Mouse (Mus musculus) B cell, adult 2 months (primary cell): ENCODE measurements around the gene Gm13178.

Experiments
- DNase-seq, 2 experiments: peaks; one replicate each; pipeline ENCODE4 v3.0.0; 2022

Gm13178 gene

DNA sequence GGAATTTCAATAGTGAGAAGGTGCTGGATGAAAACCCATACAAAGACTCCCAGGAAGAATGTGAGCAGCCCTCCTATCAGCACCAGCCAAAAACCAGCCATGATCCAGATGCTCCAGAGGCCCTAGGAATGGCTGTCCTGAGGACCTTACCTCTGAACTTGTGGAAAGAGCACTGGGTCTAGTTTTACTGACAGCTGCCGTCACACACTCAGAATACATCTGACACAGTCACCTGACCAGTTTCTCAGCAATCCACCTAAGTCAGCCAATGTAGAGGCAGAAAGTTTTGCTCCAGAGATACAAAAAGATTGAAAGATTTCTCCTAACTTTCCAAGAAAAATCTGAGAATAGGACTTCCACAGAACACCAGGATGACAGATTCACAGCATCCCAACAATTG, at the start of gene Gm13178:
Gene Gm13178 (minus strand): TSS at position 101 of the 400 bp plus-strand sequence.
- no peak for DNase-seq

DNA sequence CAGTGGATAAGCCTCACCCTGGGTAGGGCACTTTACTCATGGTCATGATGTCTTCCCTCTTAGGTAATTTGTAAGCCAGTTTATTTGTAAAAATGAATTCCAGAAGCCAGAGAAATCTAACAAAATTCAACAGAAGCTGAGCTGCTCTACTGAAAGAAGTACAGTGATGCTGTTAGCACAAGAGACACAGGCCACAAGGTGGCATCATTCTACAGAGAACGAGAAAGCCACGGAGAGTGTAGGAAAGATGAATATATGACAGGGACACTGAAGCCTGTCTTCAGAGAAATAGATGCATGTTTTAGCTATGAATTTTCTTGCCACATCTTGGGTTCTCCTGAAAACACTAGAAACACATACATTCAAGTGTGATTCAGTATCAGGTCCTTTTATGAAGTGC, 44.5 kb upstream of the Gm13178 start:
- DNase-seq: no peak

DNA sequence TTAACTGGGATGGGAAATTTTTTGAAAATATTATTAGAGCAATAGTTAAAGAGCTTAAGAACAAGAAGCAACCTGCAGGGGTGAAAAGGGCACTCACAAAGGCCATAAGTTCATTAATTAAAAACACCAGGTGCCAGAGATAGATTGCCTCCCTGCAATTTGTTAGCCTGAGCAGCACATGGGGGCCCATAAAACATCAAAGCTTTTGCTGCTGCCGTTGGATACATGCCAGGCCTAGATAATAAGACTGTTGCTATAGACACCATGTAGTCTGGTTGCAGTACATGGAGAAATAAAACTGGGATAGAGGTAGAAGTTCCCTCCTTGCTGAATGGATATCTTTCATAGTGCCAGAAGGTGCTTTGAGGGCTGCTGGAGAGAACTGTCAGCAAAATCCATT, 27.9 kb upstream of the Gm13178 start:
- no peak for DNase-seq

DNA sequence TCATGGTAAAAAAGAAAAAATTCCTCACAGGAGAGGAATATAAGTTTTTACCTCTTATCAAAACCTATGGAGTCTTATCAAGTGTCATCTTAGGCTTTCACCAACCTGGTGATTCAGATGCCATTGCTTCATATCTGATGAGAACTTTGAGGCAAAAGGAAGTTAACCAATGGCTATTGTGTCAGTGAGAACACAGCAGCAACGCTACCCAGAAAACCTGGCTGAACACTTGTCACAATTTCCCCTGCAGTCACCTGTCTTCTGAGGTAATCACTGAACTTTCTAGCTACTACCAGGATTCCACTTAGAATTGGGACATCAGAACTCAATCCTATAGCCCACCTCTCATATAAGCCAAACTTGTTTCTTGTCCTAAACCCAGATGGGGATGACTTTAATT, 1.5 kb downstream of the Gm13178 start:
- no peak for DNase-seq

DNA sequence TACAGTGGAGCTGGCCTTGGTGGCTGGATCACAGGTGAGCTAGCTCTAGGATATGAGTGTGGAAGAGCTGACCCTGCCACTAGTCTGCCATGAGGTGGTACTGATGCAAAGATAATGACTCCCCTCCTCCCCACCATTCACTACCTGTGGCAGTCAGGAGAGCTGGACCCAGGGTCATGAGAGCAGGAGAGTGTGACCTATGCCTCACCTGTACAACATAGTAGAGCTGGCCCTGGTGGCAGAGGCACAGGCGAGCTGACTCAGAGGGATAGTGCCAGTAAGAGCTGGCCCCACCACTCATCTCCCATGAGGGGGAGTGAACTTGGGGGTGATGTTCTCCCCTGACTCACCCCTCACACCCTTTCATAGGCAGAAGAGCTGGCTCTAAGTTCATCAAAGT, 2.9 kb downstream of the Gm13178 start:
- DNase-seq: no peak

DNA sequence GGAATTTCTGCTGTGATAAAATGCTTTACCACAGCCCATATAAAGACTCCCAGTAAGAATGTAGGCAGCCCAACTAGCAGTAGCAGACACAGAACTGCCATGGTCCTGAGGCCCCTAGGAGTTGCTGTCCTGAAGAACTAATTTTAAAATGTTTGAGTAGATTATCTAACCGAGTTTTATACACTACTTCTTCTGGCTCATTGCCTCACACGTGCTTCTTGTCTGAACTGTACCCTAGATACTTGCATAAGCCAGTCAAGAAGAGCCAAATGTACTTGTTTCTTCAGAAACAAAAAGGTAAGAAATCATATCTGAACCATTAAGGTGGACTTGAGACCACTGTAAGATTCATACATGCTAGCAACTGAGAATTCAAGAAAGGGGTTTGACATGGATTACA, 34.9 kb downstream of the Gm13178 start, which contains the start of gene Gm436:
Gene Gm436 (minus strand): TSS at position 101 of the 400 bp plus-strand sequence.
- DNase-seq: no peak
